Mouse (Mus musculus): ENCODE data around the gene Adtrp. TPM values are rescaled to one million over a fixed set of nuclear protein-coding genes. Genes with fewer than 3 reads are reported as not detected.

The Adtrp gene
- polyA plus RNA-seq, 1 experiment from 2014 or later = not detected

DNA sequence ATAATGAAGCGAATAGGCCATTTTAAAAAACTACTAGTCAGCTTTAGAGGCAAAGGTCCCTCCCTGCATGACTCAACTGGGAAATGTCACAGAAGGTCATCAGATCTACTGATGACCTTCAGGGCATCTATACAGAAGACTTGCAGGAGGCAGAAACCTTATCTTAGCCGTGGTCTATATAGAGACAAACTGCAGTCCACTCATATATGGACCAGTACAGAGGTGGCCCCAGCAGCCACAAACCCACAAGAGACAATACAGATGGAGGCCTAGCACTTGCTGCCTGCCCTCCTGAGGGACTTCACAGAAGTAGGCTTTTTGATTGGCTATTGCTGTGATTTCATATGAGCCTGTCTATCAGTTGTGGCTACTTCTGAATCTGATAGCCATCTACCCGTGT lies 85.5 kb downstream of the Adtrp start:
- 88% methylated on average over 3 of the region's 3 CpGs for WGBS
- H3K4me2 ChIP-seq (replicated peaks) = no peak overlapping the region
- H3K27ac ChIP-seq (replicated peaks) = no peak overlapping the region
- no peak overlapping the region for H3K9ac ChIP-seq (replicated peaks)
- 0 out of 2 replicates have a peak, but pooled peaks cover 4% of the 10 kb centered on the region for H3K27me3 ChIP-seq
- peaks cover 25% of the 10 kb centered on the region for H3K4me1 ChIP-seq
- H3K36me3 ChIP-seq = no peaks in the 10 kb centered on the region
- no peak overlapping the region for H3K4me3 ChIP-seq
- no peaks in the 10 kb centered on the region for H3K9me3 ChIP-seq
- ATAC-seq (ENCODE audit: low FRiP score, low read depth) = no peak

DNA sequence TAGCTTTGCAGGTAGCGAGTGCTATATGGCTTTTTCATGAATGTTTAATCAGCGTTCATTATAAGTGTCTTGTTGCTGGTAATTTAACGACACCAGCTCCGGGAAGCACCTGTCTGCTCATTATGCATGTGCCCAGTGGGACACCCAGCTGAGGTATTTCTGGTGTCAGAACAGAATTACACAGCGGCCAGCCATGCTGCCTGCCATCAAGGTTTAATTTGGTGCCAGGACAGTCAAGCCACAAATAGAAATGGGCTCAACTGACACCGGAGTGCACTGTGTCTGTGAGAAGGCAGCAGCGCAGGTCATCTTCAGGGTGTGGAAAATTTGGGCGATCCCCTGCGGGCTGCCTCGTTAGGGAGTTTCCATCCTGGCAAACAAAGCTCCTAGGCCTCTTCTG lies 87.0 kb downstream of the Adtrp start:
- Histone ChIP-seq H3K27ac (replicated peaks) (no peak overlapping the region), H3K4me3 (no peak overlapping the region), H3K4me1 (peaks cover 25% of the 10 kb centered on the region), H3K27me3 (0 out of 2 replicates have a peak, but pooled peaks cover 4% of the 10 kb centered on the region), H3K4me2 (replicated peaks) (no peak overlapping the region), H3K36me3 (no peaks in the 10 kb centered on the region), H3K9me3 (no peaks in the 10 kb centered on the region), H3K9ac (replicated peaks) (no peak overlapping the region)
- ATAC-seq (ENCODE audit: low FRiP score, low read depth) = no peak
- 46% methylated on average over 10 of the region's 10 CpGs for WGBS

DNA sequence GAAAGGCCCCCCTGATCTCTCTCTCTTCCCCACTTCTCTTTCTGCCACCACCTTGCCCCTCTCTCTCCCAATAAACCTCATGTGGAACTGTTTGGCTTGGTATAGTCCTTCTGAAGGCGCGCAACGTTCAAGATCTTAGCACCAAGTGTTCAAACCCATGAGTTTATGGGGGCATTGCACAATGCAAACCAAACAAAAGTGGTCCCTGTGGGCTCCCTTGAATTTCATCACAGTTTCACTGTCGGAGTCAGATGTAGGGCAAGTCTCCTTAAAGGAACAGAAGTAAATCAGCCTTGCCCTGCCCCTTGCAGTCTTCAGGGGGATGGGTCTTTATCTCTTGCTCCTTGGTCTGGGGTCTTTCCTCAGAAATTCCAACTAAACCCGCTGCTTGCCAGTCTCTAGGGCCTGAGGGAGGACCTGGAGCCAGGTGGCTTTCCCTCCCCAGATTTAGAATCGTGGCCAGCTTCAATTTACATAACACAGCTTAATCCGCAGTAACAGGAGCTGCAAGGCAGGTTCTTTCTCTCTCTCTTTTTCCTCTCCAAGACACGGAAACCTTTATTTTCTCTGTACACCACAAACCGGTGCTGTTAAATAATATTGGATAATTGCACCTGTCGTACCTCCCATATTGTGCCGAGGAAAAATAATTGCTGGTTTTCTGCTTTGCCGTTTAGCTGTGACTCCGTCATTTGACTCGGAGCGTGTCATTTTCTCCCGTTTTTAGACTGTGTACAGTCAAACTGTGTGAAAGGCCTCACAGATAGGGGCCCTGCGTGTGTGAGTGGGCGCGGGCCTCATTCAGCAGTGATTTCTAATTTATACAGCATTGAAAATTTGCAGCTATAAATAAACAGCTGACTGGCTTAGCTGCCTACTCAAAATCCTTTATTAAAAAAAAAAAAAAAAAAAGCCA lies 88.7 kb downstream of the Adtrp start:
- H3K27ac ChIP-seq (replicated peaks) = no peak overlapping the region
- peak overlapping the region; percentile 21 for H3K4me2 ChIP-seq (replicated peaks)
- H3K9ac ChIP-seq (replicated peaks) = no peak overlapping the region
- 43% methylated on average over 19 of the region's 19 CpGs for WGBS
- no peaks in the 10 kb centered on the region for H3K9me3 ChIP-seq
- no peak for ATAC-seq (ENCODE audit: low FRiP score, low read depth)
- H3K36me3 ChIP-seq = no peaks in the 10 kb centered on the region
- no peak overlapping the region for H3K4me3 ChIP-seq
- H3K27me3 ChIP-seq = 0 out of 2 replicates have a peak, but pooled peaks cover 4% of the 10 kb centered on the region
- H3K4me1 ChIP-seq = peaks cover 25% of the 10 kb centered on the region

DNA sequence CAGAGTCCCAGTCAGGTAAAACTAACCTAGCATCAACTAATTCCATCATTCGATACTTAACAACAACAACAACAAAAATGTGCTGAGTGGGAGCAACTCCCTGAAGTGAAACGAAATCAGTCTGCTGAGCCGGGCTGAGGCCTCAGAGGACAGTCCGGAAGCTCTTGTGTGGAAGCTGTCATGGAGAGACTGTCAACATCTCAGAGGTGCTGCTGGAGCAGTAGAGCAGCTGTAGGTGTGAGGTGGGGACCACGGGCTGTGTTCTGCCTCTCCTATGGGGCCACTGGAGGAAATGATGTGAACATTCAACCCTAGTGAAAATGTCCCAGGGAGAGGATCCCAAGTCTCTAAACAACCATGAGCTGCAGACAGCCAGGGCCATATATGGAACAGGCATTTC lies 94.4 kb downstream of the Adtrp start:
- 85% methylated on average over 5 of the region's 5 CpGs for WGBS
- no peak overlapping the region for H3K27ac ChIP-seq (replicated peaks)

DNA sequence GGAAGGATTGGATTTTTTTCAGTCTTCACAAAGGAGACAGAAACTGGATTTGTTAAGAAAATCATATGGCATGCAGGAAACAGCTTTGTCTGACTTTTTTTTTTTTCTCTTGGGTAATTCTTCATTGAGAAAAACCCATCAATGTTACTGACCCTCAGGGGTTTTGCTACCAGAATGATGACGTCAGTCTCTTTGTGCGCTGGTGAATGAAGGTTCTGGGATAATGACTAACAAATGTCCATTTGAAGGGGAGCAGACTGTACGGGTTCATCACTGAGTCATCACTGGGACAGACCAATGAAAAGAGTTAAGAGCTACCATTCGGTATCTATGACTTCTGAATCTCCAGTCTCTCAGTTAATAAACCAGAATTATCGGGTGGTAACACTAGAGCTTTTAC lies 97.0 kb downstream of the Adtrp start:
- WGBS = 72% methylated on average over 5 of the region's 5 CpGs
- Histone ChIP-seq H3K4me2 (replicated peaks) (no peak overlapping the region), H3K36me3 (no peaks in the 10 kb centered on the region), H3K9me3 (no peaks in the 10 kb centered on the region), H3K4me1 (peaks cover 8% of the 10 kb centered on the region; the same call in 1 of the 2 replicates), H3K27me3 (no peaks in the 10 kb centered on the region), H3K27ac (replicated peaks) (no peak overlapping the region), H3K4me3 (no peak overlapping the region), H3K9ac (replicated peaks) (no peak overlapping the region)
- ATAC-seq (ENCODE audit: low FRiP score, low read depth) = no peak

More for the DNA sequence above, 94.4 kb downstream of the Adtrp start:
- no peaks in the 10 kb centered on the region for H3K27me3 ChIP-seq
- H3K4me2 ChIP-seq (replicated peaks) = no peak overlapping the region
- no peak overlapping the region for H3K4me3 ChIP-seq
- no peak for ATAC-seq (ENCODE audit: low FRiP score, low read depth)
- no peaks in the 10 kb centered on the region for H3K36me3 ChIP-seq
- H3K4me1 ChIP-seq = peaks cover 2% of the 10 kb centered on the region; the same call in 1 of the 2 replicates
- no peaks in the 10 kb centered on the region for H3K9me3 ChIP-seq
- H3K9ac ChIP-seq (replicated peaks) = no peak overlapping the region

DNA sequence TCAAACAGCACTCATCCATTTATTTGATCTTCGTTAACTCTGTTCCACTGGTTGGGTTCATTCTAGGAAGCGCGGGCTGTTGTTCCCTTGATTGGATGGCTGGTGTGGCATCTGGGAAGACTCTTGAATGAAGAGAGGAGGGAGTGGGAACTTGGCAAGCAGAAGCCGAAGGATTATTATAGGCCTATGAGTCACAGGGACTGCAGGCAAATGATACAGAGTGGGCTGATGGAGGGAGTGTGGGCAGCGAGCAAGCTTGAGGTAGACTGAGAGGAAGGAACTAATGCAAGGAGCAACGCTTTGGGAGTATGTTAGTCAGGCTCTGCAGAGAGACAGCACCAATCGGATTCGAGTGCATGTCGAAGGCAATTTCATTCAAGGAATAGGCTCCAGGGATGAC lies 98.6 kb downstream of the Adtrp start:
- Histone ChIP-seq H3K27me3 (no peaks in the 10 kb centered on the region), H3K4me2 (replicated peaks) (no peak overlapping the region), H3K9me3 (no peaks in the 10 kb centered on the region), H3K4me3 (no peak overlapping the region), H3K27ac (replicated peaks) (no peak overlapping the region), H3K9ac (replicated peaks) (no peak overlapping the region), H3K4me1 (peaks cover 8% of the 10 kb centered on the region; the same call in 1 of the 2 replicates), H3K36me3 (no peaks in the 10 kb centered on the region)
- WGBS = 93% methylated on average over 9 of the region's 9 CpGs
- ATAC-seq (ENCODE audit: low FRiP score, low read depth) = no peak

DNA sequence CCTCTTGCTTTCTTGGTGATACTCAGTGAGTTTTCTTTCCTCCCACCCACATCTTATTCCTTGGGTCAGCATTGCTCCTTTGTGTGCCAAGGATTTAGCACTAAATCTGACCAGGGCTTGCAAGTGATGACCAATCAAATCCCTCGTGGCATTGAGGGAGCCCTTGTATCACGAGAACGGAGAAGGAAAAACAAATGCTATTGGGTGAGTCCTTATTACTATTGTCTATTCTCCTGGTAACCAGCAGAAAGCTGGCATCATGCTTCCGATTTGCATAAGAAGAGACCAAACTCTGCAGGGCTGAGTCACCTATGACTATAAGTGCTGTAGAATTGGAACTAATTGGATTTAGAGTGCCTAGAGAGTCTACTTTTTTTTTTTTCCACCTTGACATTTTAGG lies 99.8 kb downstream of the Adtrp start:
- Histone ChIP-seq H3K4me1 (peaks cover 8% of the 10 kb centered on the region; the same call in 1 of the 2 replicates), H3K36me3 (no peaks in the 10 kb centered on the region), H3K27me3 (no peaks in the 10 kb centered on the region), H3K4me3 (no peak overlapping the region), H3K9ac (replicated peaks) (no peak overlapping the region), H3K9me3 (no peaks in the 10 kb centered on the region), H3K4me2 (replicated peaks) (no peak overlapping the region), H3K27ac (replicated peaks) (no peak overlapping the region)
- WGBS = 71% methylated on average over 4 of the region's 4 CpGs
- ATAC-seq (ENCODE audit: low FRiP score, low read depth) = no peak

DNA sequence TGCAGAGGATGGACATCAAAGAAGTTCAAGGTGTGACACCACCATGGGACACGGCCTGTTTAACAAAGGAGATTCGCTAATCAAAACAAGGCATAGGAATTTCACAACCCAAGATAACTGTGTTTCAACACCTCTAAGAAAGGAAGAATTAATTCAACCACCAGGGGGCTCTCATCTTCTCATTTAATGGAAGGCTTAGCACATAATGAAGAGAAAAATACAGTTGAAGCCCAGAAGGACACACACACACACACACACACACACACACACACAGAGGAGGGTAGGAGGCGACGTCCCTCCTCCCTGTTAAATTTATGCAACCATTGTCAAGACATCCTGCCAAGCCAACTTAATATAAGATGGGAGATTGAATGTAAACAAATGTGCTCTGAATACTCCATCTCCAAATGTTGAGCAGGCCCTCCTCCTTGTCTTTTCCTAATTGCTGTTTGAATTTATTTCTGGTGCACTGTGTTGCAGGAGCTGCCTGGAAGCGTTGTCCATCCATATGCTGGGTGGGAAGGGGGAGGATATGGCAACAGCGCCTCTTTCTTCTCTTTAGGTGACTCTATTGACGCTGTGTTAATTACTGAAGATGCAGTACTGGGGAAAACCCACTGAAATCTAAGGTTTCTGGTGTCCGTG lies 100.4 kb downstream of the Adtrp start:
- Histone ChIP-seq H3K27ac (replicated peaks) (no peak overlapping the region), H3K4me1 (peaks cover 8% of the 10 kb centered on the region; the same call in 1 of the 2 replicates), H3K36me3 (no peaks in the 10 kb centered on the region), H3K9me3 (no peaks in the 10 kb centered on the region), H3K4me2 (replicated peaks) (no peak overlapping the region), H3K27me3 (no peaks in the 10 kb centered on the region), H3K9ac (replicated peaks) (no peak overlapping the region), H3K4me3 (no peak overlapping the region)
- ATAC-seq (ENCODE audit: low FRiP score, low read depth) = no peak
- 66% methylated on average over 8 of the region's 8 CpGs for WGBS

DNA sequence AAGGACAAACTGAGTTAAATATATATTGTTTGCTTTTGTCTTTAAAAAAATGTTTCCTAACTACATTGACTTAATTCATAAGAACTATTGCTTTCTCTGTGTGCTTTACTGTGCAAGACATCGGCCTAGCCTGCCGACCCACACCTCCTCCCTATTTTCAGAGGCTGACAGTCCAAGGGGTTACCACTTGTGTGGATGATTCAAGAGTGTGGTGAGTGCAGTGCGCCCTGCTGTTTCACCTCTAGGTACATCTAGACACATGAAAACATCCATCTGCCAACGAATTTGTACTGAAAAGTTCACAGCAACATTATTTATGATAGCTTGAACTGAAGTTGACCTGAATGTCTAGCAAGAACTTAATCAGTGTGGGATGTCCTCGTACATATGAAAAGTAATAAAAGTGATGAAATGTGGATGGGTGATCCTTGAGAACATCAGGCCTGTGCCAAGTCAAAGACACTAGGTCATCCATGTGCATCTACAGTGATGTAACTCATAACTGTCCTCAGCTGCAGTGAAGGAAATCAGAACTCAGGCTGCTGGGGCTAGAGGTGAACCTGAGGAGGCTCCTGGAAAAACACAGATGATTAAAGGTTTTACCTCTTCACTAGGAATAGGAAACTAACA lies 106.9 kb downstream of the Adtrp start:
- H3K27me3 ChIP-seq = no peaks in the 10 kb centered on the region
- 84% methylated on average over 5 of the region's 5 CpGs for WGBS
- H3K4me3 ChIP-seq = no peak overlapping the region
- no peak overlapping the region for H3K27ac ChIP-seq (replicated peaks)
- H3K4me2 ChIP-seq (replicated peaks) = no peak overlapping the region
- peaks cover 10% of the 10 kb centered on the region; the same call in 1 of the 2 replicates for H3K4me1 ChIP-seq
- no peaks in the 10 kb centered on the region for H3K9me3 ChIP-seq
- H3K9ac ChIP-seq (replicated peaks) = no peak overlapping the region
- H3K36me3 ChIP-seq = no peaks in the 10 kb centered on the region
- ATAC-seq (ENCODE audit: low FRiP score, low read depth) = no peak

DNA sequence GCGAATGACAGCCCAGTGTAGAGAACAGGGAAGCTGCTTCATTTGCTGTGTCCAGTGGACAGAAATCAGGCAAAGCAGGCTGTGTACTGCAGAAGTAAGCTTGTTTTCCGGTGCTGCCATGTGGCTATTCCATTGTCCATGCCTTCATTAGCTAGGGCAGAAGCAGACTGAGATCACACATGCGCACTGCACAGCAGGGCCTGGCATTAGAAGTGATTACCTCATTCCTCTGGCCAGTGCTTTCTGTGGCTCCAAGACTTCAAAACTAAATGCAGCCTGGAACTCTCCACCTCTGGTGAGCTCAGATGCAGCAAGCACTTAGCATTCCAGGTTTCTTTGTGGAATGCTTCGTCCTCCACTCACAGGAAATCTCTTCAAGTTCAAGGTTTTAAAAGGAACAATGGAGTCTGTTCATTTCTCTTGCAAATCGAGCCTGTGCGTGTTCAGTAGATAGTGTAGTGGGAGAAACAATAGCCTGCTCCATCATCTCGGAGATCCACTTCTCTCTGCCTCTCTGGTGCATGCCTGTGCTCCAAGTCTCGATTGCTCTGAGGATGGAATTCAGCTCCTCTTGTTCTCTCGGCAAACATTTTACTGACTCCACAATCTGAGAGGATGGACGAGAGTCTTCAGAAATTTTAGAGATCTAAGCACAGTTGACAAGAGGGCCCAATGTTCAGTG lies 109.7 kb downstream of the Adtrp start:
- Histone ChIP-seq H3K4me2 (replicated peaks) (no peak overlapping the region), H3K4me3 (no peak overlapping the region), H3K9ac (replicated peaks) (no peak overlapping the region; the same call in 1 of the 2 replicates), H3K27ac (replicated peaks) (peak overlapping the region; percentile 49), H3K36me3 (no peaks in the 10 kb centered on the region), H3K27me3 (no peaks in the 10 kb centered on the region), H3K4me1 (peaks cover 10% of the 10 kb centered on the region; the same call in 1 of the 2 replicates), H3K9me3 (no peaks in the 10 kb centered on the region)
- peak; percentile 93 for ATAC-seq (ENCODE audit: low FRiP score, low read depth)
- 42% methylated on average over 10 of the region's 10 CpGs for WGBS

DNA sequence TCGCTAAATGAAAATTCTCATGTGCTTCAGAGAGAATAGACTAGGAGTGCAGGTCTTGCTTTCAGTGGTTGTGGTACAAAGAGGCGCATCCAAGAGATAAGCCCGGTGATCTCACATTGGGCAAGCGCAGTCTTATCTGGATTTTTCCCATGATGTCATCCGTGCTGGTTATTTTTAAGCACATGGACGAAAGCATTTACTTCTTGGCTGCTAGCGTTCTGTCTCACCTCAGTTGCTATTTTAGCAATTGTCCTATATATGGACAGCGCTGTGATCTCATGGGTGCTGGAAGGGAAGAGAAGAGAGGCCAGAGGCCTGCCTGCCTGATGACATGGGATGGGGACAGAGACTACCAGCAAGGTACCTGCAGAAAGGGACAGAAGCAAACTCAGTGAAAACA lies 117.8 kb downstream of the Adtrp start:
- H3K4me2 ChIP-seq (replicated peaks) = no peak overlapping the region
- ATAC-seq (ENCODE audit: low FRiP score, low read depth) = no peak
- H3K36me3 ChIP-seq = no peaks in the 10 kb centered on the region
- no peak overlapping the region for H3K4me3 ChIP-seq
- H3K27me3 ChIP-seq = no peaks in the 10 kb centered on the region
- no peak overlapping the region for H3K9ac ChIP-seq (replicated peaks)
- H3K4me1 ChIP-seq = no peaks in the 10 kb centered on the region
- 95% methylated on average over 8 of the region's 8 CpGs for WGBS
- H3K9me3 ChIP-seq = no peaks in the 10 kb centered on the region
- H3K27ac ChIP-seq (replicated peaks) = no peak overlapping the region
